Mouse (Mus musculus) forebrain, embryonic 14.5 days (tissue): ENCODE data around the gene Tor1b. TPM values are rescaled to one million over a fixed set of nuclear protein-coding genes. Genes with fewer than 3 reads are reported as not detected.

Source experiments
- ATAC-seq: fragments of 200-750 bp; cut with Nextera tagmentation; 2 replicates; pipeline ENCODE4 v1.8.0; 2017; ENCODE audit warnings: mild to moderate bottlenecking, moderate library complexity
- DNase-seq: peaks from one replicate; pipeline ENCODE4 v3.0.0-alpha.2; 2015; ENCODE audit warnings: low spot score
- H3K27ac ChIP-seq: fragments of 300-500 bp; sonication (generic); 2 replicates; pipeline ENCODE4 v1.5.1; 2014; ENCODE audit warnings: low read depth, mild to moderate bottlenecking, control low read depth, low read length, moderate library complexity
- H3K27me3 ChIP-seq: fragments of 300-500 bp; sonication (generic); replicated peaks from 2 replicates; pipeline ENCODE4 v1.6.1; 2014; ENCODE audit warnings: low read length, control low read depth, mixed read lengths; ENCODE audit not compliant: control insufficient read depth, insufficient read depth
- H3K36me3 ChIP-seq: fragments of 300-500 bp; sonication (generic); 2 replicates; pipeline ENCODE4 v1.6.1; 2014; ENCODE audit warnings: low read length, control low read depth; ENCODE audit not compliant: control insufficient read depth, insufficient read depth
- H3K4me1 ChIP-seq: fragments of 300-500 bp; sonication (generic); 2 replicates; pipeline ENCODE4 v1.6.1; 2014; ENCODE audit warnings: antibody characterized with exemption, low read length, control low read depth; ENCODE audit not compliant: control insufficient read depth, insufficient read depth
- H3K4me2 ChIP-seq: fragments of 300-500 bp; sonication (generic); 2 replicates; pipeline ENCODE4 v1.6.1; 2014; ENCODE audit warnings: mild to moderate bottlenecking, control low read depth, low read length
- H3K4me3 ChIP-seq: fragments of 300-500 bp; sonication (generic); 2 replicates; pipeline ENCODE4 v1.5.1; 2014; ENCODE audit warnings: low read depth, low read length, control low read depth
- H3K9ac ChIP-seq: fragments of 300-500 bp; sonication (generic); 2 replicates; pipeline ENCODE4 v1.6.1; 2014; ENCODE audit warnings: mild to moderate bottlenecking, low read length, control low read depth, moderate library complexity
- H3K9me3 ChIP-seq: fragments of 300-500 bp; sonication (generic); replicated peaks from 2 replicates; pipeline ENCODE4 v1.6.1; 2016; ENCODE audit warnings: low read length, control low read depth, mixed read lengths; ENCODE audit not compliant: control insufficient read depth
- WGBS: fragments of 180-500 bp; shearing (Covaris S2); extraction: QIAGEN DNeasy Blood & Tissue Kit; methylation state at CpG from one replicate; pipeline ENCODE4 v1.1.7; 2014; 5-methylcytosine and 5-hydroxymethylcytosine counted together
- polyA plus RNA-seq: library from polyadenylated mRNA; unstranded; fragments of >200 nt; fragmentation: Nextera tagmentation; extraction: Ambion mirVana; gene quantifications from 2 replicates; pipeline ENCODE4 v1.2.1, GENCODE M21; 2014

Tor1b gene
- 24.9 and 25.2 TPM in 2 replicates for polyA plus RNA-seq

GRCm38 (mm10) chr2:30952824-30953490, at the start of gene Tor1b:
TSS of gene Tor1b (plus strand) at chr2:30952959.
- ATAC-seq (peak; percentile 95), DNase-seq (peak; percentile 98)
- WGBS: under 1% methylated on average over 60 of the region's 60 CpGs
- Histone ChIP-seq H3K9ac (peak within 1 kb of the TSS; percentile 87), H3K4me3 (peak within 1 kb of the TSS; percentile 84), H3K27me3 (no peaks in the 10 kb centered on the region), H3K9me3 (no peaks in the 10 kb centered on the region), H3K27ac (peak within 1 kb of the TSS; percentile 86), H3K4me1 (peaks cover 18% of the 10 kb centered on the region), H3K36me3 (peaks cover 34% of the 10 kb centered on the region), H3K4me2 (peak within 1 kb of the TSS; percentile 80)

- H3K36me3 ChIP-seq: no peaks in the 10 kb centered on the region
- 87% methylated on average over 6 of the region's 6 CpGs for WGBS
- no peak overlapping the region for H3K4me2 ChIP-seq
- H3K27me3 ChIP-seq: no peaks in the 10 kb centered on the region; the same call in 1 of the 2 replicates
- H3K9me3 ChIP-seq: no peaks in the 10 kb centered on the region
- no peak overlapping the region for H3K4me3 ChIP-seq
- DNase-seq (no peak), ATAC-seq (no peak)
- no peak overlapping the region for H3K9ac ChIP-seq
- H3K27ac ChIP-seq: no peak overlapping the region
- H3K4me1 ChIP-seq: peaks cover 3% of the 10 kb centered on the region; the same call in 1 of the 2 replicates
These were observed 48.5 kb upstream of the Tor1b start for GRCm38 (mm10) chr2:30904231-30904630.

GRCm38 (mm10) chr2:30904991-30905390, 47.8 kb upstream of the Tor1b start:
- ATAC-seq: no peak
- WGBS: 82% methylated on average over 7 of the region's 7 CpGs

GRCm38 (mm10) chr2:30905906-30906305, 46.9 kb upstream of the Tor1b start:
- H3K27ac ChIP-seq: no peak overlapping the region
- no peak for ATAC-seq
- no peak overlapping the region for H3K9ac ChIP-seq
- H3K4me1 ChIP-seq: peaks cover 3% of the 10 kb centered on the region; the same call in 1 of the 2 replicates
- WGBS: 85% methylated on average over 8 of the region's 8 CpGs
- no peaks in the 10 kb centered on the region for H3K36me3 ChIP-seq
- H3K4me2 ChIP-seq: no peak overlapping the region
- no peaks in the 10 kb centered on the region; the same call in 1 of the 2 replicates for H3K27me3 ChIP-seq
- no peak overlapping the region for H3K4me3 ChIP-seq
- H3K9me3 ChIP-seq: no peaks in the 10 kb centered on the region
- no peak for DNase-seq

More at GRCm38 (mm10) chr2:30904991-30905390, 47.8 kb upstream of the Tor1b start:
- Histone ChIP-seq H3K36me3 (no peaks in the 10 kb centered on the region), H3K27me3 (no peaks in the 10 kb centered on the region; the same call in 1 of the 2 replicates), H3K4me1 (peaks cover 3% of the 10 kb centered on the region; the same call in 1 of the 2 replicates), H3K27ac (no peak overlapping the region), H3K9me3 (no peaks in the 10 kb centered on the region), H3K4me2 (no peak overlapping the region), H3K9ac (no peak overlapping the region), H3K4me3 (no peak overlapping the region)
- DNase-seq: no peak

GRCm38 (mm10) chr2:30906641-30907040, 46.1 kb upstream of the Tor1b start:
- no peak overlapping the region for H3K27ac ChIP-seq
- H3K4me1 ChIP-seq: peaks cover 3% of the 10 kb centered on the region; the same call in 1 of the 2 replicates
- no peak overlapping the region for H3K4me2 ChIP-seq
- ATAC-seq: no peak
- WGBS: 89% methylated on average over 4 of the region's 4 CpGs
- no peak overlapping the region for H3K9ac ChIP-seq
- no peaks in the 10 kb centered on the region for H3K9me3 ChIP-seq
- DNase-seq: no peak
- no peak overlapping the region for H3K4me3 ChIP-seq
- no peaks in the 10 kb centered on the region for H3K36me3 ChIP-seq
- H3K27me3 ChIP-seq: no peaks in the 10 kb centered on the region; the same call in 1 of the 2 replicates

GRCm38 (mm10) chr2:30912291-30912773, 40.4 kb upstream of the Tor1b start:
- Histone ChIP-seq H3K27ac (no peak overlapping the region), H3K9me3 (no peaks in the 10 kb centered on the region), H3K9ac (no peak overlapping the region), H3K27me3 (no peaks in the 10 kb centered on the region), H3K4me2 (no peak overlapping the region), H3K4me3 (no peak overlapping the region), H3K36me3 (no peaks in the 10 kb centered on the region), H3K4me1 (no peaks in the 10 kb centered on the region)
- WGBS: 69% methylated on average over 4 of the region's 4 CpGs
- ATAC-seq (no peak), DNase-seq (no peak)

- no peak overlapping the region for H3K4me3 ChIP-seq
- H3K9me3 ChIP-seq: no peaks in the 10 kb centered on the region
- H3K4me2 ChIP-seq: no peak overlapping the region
- no peaks in the 10 kb centered on the region for H3K4me1 ChIP-seq
- no peaks in the 10 kb centered on the region for H3K27me3 ChIP-seq
- no peak for DNase-seq
- H3K27ac ChIP-seq: no peak overlapping the region
- H3K36me3 ChIP-seq: no peaks in the 10 kb centered on the region
- ATAC-seq: no peak
- WGBS: 89% methylated on average over 8 of the region's 8 CpGs
- no peak overlapping the region for H3K9ac ChIP-seq
These were observed 39.7 kb upstream of the Tor1b start for GRCm38 (mm10) chr2:30913022-30913421.

GRCm38 (mm10) chr2:30914836-30915235, 37.9 kb upstream of the Tor1b start:
- 15% methylated on average over 3 of the region's 3 CpGs for WGBS
- Histone ChIP-seq H3K9ac (no peak overlapping the region), H3K27me3 (no peaks in the 10 kb centered on the region), H3K27ac (no peak overlapping the region), H3K4me1 (no peaks in the 10 kb centered on the region), H3K4me3 (no peak overlapping the region), H3K36me3 (no peaks in the 10 kb centered on the region), H3K9me3 (no peaks in the 10 kb centered on the region), H3K4me2 (no peak overlapping the region)
- ATAC-seq (no peak), DNase-seq (no peak)

- Histone ChIP-seq H3K27ac (0 out of 2 replicates have a peak overlapping the region, but pooled peaks have one; percentile 9), H3K4me2 (no peak overlapping the region), H3K9me3 (no peaks in the 10 kb centered on the region), H3K36me3 (no peaks in the 10 kb centered on the region), H3K4me3 (no peak overlapping the region), H3K27me3 (no peaks in the 10 kb centered on the region), H3K4me1 (no peaks in the 10 kb centered on the region), H3K9ac (no peak overlapping the region)
- DNase-seq: no peak
- WGBS: 70% methylated on average over 5 of the region's 5 CpGs
- ATAC-seq: no peak
These were observed 37.4 kb upstream of the Tor1b start for GRCm38 (mm10) chr2:30915376-30915775.
